Mouse (Mus musculus): ENCODE measurements around the gene Acp5.

GRCm38 (mm10) chr9:22164711-22165668, 29.5 kb upstream of the Acp5 start:
- no peak for TF ChIP-seq CTCF (conservative IDR thresholded peaks at IDR 0.05; ENCODE audit: low read length)
- TF ChIP-seq NANOG (IDR thresholded peaks at IDR 0.05; ENCODE audit: borderline replicate concordance, low read length), result no peak
